Mouse (Mus musculus) embryonic facial prominence, embryonic 11.5 days (tissue): ENCODE data around the gene Ehbp1l1. TPM values are rescaled to one million over a fixed set of nuclear protein-coding genes. Genes with fewer than 3 reads are reported as not detected.

ENCODE experiments used
- ATAC-seq: fragments of 200-750 bp; cut with Nextera tagmentation; replicated peaks from 2 replicates; pipeline ENCODE4 v1.8.0; 2017; ENCODE audit warnings: low read depth; ENCODE audit not compliant: insufficient number of reproducible peaks, low FRiP score, low TSS enrichment
- DNase-seq: peaks from one replicate; pipeline ENCODE4 v3.0.0-alpha.2; 2015; ENCODE audit warnings: low spot score
- H3K27ac ChIP-seq: fragments of 300-500 bp; sonication (generic); replicated peaks from 2 replicates; pipeline ENCODE4 v1.5.1; 2014; ENCODE audit warnings: mild to moderate bottlenecking, low read depth, low read length, control low read depth
- H3K27me3 ChIP-seq: fragments of 300-500 bp; sonication (generic); 2 replicates; pipeline ENCODE4 v1.6.1; 2014; ENCODE audit warnings: mild to moderate bottlenecking, low read length, moderate library complexity, mixed read lengths; ENCODE audit not compliant: control insufficient read depth, insufficient read depth
- H3K36me3 ChIP-seq: fragments of 300-500 bp; sonication (generic); replicated peaks from 2 replicates; pipeline ENCODE4 v1.6.1; 2014; ENCODE audit warnings: low read depth, mild to moderate bottlenecking, low read length, moderate library complexity, mixed read lengths; ENCODE audit not compliant: control insufficient read depth, insufficient read depth
- H3K4me1 ChIP-seq: fragments of 300-500 bp; sonication (generic); 2 replicates; pipeline ENCODE4 v1.6.1; 2014; ENCODE audit warnings: low read length, mixed read lengths; ENCODE audit not compliant: control insufficient read depth, insufficient read depth
- H3K4me2 ChIP-seq: fragments of 300-500 bp; sonication (generic); 2 replicates; pipeline ENCODE4 v1.6.1; 2014; ENCODE audit warnings: low read depth, mild to moderate bottlenecking, control low read depth, low read length, moderate library complexity
- H3K4me3 ChIP-seq: fragments of 300-500 bp; sonication (generic); 2 replicates; pipeline ENCODE4 v1.5.1; 2014; ENCODE audit warnings: low read depth, low read length, control low read depth
- H3K9ac ChIP-seq: fragments of 300-500 bp; sonication (generic); replicated peaks from 2 replicates; pipeline ENCODE4 v1.6.1; 2014; ENCODE audit warnings: mild to moderate bottlenecking, control low read depth, low read length
- H3K9me3 ChIP-seq: fragments of 300-500 bp; sonication (generic); replicated peaks from 2 replicates; pipeline ENCODE4 v1.6.1; 2016; ENCODE audit warnings: mild to moderate bottlenecking, low read length, inconsistent platforms, mixed read lengths; ENCODE audit not compliant: control insufficient read depth
- WGBS: fragments of 180-500 bp; shearing (Covaris S2); extraction: QIAGEN DNeasy Blood & Tissue Kit; methylation state at CpG from one replicate; pipeline ENCODE4 v1.1.7; 2014; 5-methylcytosine and 5-hydroxymethylcytosine counted together
- polyA plus RNA-seq: library from polyadenylated mRNA; unstranded; fragments of >200 nt; fragmentation: Nextera tagmentation; extraction: Ambion mirVana; gene quantifications from 2 replicates; pipeline ENCODE4 v1.2.1, GENCODE M21; 2014

Ehbp1l1 gene
- polyA plus RNA-seq, 1 experiment from 2014 or later = 4.5 TPM

DNA sequence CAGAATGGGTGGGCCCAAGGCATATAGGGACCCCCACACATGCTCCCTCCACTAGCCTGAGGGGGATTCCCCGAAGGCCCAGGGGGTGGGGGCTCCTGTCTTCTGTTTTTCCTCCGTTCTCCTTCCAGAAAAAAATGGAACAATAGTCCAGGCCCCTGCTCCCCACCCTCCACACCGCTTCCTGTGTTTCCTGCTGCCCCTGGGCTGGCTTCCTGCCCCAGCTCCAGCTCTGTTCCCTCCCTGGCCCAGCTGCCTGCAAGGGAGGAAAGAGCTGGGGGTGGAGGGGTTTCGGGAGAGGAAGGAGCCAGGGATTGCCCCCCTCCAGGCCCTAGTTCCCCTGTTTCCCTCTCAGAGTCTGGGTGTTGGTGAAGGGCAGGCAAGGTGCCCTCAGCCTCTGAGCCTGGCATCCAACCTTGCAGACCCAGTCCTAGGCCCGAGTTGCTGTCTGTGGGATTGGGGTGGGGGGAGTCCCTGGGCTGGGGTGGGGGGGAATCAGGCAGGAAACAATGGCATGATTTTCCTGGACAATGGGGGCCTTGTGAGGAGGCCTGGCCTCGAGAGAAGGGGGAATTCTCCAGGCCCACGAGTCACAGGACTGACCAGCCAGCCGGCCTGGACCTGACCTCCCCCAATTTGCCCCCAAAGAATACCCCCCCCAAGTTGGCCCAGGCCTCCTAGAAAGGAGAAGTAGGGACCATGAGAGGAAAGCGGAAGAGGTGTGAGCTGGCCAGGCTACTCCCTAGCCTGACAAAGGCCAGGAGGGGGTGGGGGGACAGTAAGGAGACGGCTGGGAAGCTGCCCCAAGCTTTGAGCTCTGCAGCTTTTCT is 33.8 kb downstream of the Ehbp1l1 start:
- Histone ChIP-seq H3K9ac (peak overlapping the region; percentile 47), H3K27me3 (no peaks in the 10 kb centered on the region), H3K4me2 (peak overlapping the region; percentile 71), H3K36me3 (peaks cover 13% of the 10 kb centered on the region), H3K9me3 (no peaks in the 10 kb centered on the region), H3K4me1 (peaks cover 14% of the 10 kb centered on the region), H3K4me3 (peak overlapping the region; percentile 71), H3K27ac (0 out of 2 replicates have a peak overlapping the region, but pooled peaks have one; percentile 28)
- ATAC-seq (no peak), DNase-seq (no peak)
- WGBS = 42% methylated on average over 10 of the region's 10 CpGs

DNA sequence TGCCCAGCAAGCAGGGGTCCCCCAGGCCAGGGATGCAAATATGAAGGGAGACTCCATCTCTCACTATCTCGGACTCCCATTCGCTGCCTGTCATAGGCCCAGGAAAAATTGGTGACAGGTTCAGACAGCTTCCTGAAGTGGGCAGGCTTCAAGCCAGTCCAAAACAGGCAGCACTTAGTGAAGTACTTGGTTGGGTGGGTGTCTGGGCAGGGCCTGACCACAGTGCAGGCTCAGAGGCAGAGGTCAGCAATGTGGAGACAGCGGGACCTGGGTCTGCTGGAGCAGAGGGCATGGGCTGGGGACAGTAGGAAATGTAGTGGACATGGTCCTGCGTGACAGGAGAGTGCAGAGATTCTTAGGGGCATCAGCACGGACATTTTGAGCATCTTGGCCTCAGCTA is 34.5 kb downstream of the Ehbp1l1 start:
- H3K27ac ChIP-seq = 0 out of 2 replicates have a peak overlapping the region, but pooled peaks have one; percentile 5
- peaks cover 14% of the 10 kb centered on the region for H3K4me1 ChIP-seq
- H3K36me3 ChIP-seq = peaks cover 11% of the 10 kb centered on the region
- H3K9ac ChIP-seq = peak overlapping the region; percentile 69
- DNase-seq = no peak
- WGBS = 71% methylated on average over 5 of the region's 5 CpGs
- peak overlapping the region; percentile 71 for H3K4me2 ChIP-seq
- no peak for ATAC-seq
- no peaks in the 10 kb centered on the region for H3K9me3 ChIP-seq
- H3K4me3 ChIP-seq = peak overlapping the region; percentile 71
- no peaks in the 10 kb centered on the region for H3K27me3 ChIP-seq

DNA sequence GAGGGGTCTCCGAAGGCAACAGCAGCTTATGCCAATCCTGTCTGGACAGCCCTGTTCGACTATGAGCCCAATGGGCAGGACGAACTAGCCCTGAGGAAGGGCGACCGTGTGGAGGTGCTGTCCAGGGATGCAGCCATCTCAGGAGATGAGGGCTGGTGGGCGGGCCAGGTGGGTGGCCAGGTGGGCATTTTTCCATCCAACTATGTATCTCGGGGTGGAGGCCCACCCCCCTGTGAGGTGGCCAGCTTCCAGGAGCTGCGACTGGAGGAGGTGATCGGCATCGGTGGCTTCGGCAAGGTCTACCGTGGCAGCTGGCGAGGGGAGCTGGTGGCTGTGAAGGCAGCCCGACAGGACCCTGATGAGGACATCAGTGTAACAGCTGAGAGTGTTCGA is 35.8 kb downstream of the Ehbp1l1 start:
- peaks cover 12% of the 10 kb centered on the region for H3K4me1 ChIP-seq
- no peak for DNase-seq
- peak overlapping the region; percentile 69 for H3K9ac ChIP-seq
- peak overlapping the region; percentile 61; the same call in 1 of the 2 replicates for H3K27ac ChIP-seq
- peak overlapping the region; percentile 71 for H3K4me3 ChIP-seq
- H3K9me3 ChIP-seq = no peaks in the 10 kb centered on the region
- 69% methylated on average over 15 of the region's 15 CpGs for WGBS
- no peak for ATAC-seq
- no peaks in the 10 kb centered on the region for H3K27me3 ChIP-seq
- peaks cover 3% of the 10 kb centered on the region for H3K36me3 ChIP-seq
- H3K4me2 ChIP-seq = peak overlapping the region; percentile 71

DNA sequence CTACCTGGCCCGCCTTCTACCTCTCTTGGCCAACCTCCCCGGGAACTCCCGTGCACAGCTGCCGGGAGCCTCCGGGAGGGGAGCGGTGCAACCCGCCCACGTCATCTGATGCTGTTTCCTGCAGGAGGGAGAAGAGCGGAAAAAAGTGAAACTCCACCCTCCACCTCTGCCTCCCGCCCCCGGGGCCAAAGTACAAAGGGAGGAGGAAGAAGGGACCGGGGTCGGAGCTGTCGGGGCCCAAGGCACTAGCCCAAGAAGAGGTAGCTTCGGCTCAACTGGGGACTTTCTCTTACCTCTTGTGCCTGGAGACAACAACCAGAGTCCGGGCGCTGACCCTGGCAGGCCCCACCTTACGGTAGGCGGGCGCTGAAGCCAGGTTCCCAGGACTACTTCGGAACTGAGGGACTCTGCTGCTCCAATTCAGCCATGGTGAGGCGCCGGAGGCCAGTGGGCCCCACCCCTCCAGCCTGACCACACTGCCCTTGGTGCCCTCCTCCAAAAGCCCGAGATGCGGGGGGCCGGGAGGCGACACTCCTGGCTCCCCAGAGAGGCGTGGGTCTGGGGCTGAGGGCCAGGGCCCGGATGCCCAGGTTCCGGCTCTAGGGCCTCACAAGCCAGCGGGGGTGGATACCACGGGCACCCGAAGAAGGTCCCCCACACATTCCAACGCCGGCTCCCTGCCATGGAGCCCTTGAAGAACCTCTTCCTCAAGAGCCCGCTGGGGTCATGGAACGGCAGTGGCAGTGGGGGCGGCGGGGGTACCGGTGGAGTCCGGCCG is 36.4 kb downstream of the Ehbp1l1 start:
- 10% methylated on average over 38 of the region's 42 CpGs for WGBS
- peaks cover 12% of the 10 kb centered on the region for H3K4me1 ChIP-seq

DNA sequence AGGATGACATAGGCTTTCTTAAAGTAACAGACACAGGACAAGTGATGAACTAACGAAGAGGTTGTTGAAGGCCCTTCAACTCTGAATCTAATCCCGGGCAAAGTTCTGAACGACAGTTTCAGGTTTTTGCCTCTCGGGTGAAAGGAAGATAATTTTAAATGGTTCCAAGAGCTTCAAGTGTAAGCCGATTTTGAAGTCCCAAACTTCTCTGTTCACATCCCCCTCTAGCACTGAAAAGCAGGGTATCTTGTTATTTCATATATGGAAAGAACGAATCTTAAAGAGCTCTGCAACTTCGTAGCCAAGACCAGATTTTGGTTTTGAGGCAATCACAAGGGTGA is 37.1 kb downstream of the Ehbp1l1 start:
- H3K4me3 ChIP-seq = peak overlapping the region; percentile 71
- H3K36me3 ChIP-seq = peaks cover 3% of the 10 kb centered on the region
- WGBS = 0% methylated on average over 7 of the region's 7 CpGs
- H3K4me2 ChIP-seq = peak overlapping the region; percentile 71
- no peaks in the 10 kb centered on the region for H3K27me3 ChIP-seq
- H3K27ac ChIP-seq = peak overlapping the region; percentile 61
- ATAC-seq (no peak), DNase-seq (no peak)
- H3K9me3 ChIP-seq = no peaks in the 10 kb centered on the region
- peaks cover 12% of the 10 kb centered on the region for H3K4me1 ChIP-seq
- H3K9ac ChIP-seq = peak overlapping the region; percentile 69

More for the DNA sequence above, 36.4 kb downstream of the Ehbp1l1 start:
- Histone ChIP-seq H3K4me2 (peak overlapping the region; percentile 71), H3K27me3 (no peaks in the 10 kb centered on the region), H3K4me3 (peak overlapping the region; percentile 71), H3K27ac (peak overlapping the region; percentile 61), H3K9me3 (no peaks in the 10 kb centered on the region), H3K36me3 (peaks cover 3% of the 10 kb centered on the region), H3K9ac (peak overlapping the region; percentile 69)
- DNase-seq (peak; percentile 87), ATAC-seq (peak; percentile 23; the same call in 1 of the 2 replicates)

DNA sequence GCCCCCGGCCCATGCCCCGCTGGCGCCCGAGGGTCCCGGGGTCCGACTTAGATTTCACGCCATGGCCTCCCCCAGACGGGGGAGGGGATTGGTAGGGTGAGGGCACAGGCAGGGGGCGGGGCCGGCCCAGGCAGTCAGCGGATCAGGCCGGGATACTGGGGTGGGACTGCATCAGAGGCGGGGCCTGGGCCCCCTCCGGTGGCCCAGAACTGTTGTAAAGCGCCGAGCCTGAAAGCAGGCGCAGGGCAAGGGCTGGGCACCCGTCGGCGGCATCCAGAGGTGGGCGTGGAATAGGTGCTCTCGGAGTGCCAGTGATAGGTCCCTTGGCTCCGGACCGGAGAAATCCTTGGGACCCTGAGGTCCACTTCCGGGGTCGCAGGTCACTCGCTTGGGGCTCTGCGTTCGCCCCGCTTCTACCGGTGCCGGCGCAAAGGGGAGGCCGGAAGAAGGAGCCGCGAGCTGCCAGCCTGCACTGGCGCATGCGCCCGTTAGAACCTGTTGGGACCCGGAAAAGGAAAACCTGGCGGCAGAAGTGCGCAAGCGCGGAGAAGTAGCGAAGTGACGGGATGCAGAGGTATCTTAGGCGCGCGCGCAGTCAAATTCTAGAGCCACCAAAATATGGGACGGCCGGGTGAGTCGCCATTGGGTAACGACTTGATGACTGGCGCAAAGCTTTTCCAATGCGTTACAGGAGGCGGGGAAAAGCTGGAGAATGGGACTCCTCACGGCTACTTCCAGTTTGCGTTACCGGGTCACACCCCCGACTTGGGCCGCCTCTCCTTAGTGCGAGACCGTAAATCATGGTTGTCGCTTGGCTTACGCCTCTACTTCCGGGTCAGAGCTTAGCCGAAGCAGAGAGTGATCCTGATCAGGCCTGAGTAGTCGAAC is 37.7 kb downstream of the Ehbp1l1 start, which contains the start of the genes Map3k11 and Pcnx3:
Gene Map3k11, plus strand, starts transcription at position 543 of the 888 bp plus-strand sequence.
Gene Pcnx3, minus strand, starts transcription at position 709 of the 888 bp plus-strand sequence.
- Histone ChIP-seq H3K36me3 (peaks cover 3% of the 10 kb centered on the region), H3K4me1 (peaks cover 12% of the 10 kb centered on the region)
- under 1% methylated on average over 68 of the region's 69 CpGs for WGBS

DNA sequence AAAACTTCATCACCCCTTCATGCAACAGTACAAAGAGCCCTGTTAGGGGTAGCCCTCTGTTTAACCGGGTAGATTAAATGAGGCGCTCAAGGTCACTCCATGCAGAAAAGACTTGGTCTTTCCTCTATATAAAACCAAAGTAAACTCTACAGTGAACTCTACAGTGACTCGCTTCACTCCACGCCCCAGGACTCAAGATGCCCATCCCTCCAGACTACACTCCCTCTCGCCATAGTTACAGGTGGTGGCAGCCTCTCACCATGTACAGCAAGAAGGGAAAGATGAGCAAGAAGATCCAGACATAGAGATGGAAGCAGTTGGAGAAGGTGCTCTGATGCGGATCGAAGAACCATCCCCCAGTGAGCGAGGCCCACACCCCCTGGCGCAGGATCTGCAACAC is 38.4 kb downstream of the Ehbp1l1 start:
- no peaks in the 10 kb centered on the region for H3K9me3 ChIP-seq
- H3K27ac ChIP-seq = no peak overlapping the region; the same call in 1 of the 2 replicates
- ATAC-seq (no peak), DNase-seq (no peak)
- 23% methylated on average over 9 of the region's 9 CpGs for WGBS
- no peaks in the 10 kb centered on the region for H3K27me3 ChIP-seq
- peak overlapping the region; percentile 71 for H3K4me2 ChIP-seq
- peaks cover 12% of the 10 kb centered on the region for H3K4me1 ChIP-seq
- peak overlapping the region; percentile 66 for H3K9ac ChIP-seq
- H3K4me3 ChIP-seq = peak overlapping the region; percentile 71
- H3K36me3 ChIP-seq = peaks cover 2% of the 10 kb centered on the region

More for the DNA sequence above, 37.7 kb downstream of the Ehbp1l1 start, which contains the start of the genes Map3k11 and Pcnx3:
- ATAC-seq (peak; percentile 90), DNase-seq (peak; percentile 97)
- Histone ChIP-seq H3K9me3 (no peaks in the 10 kb centered on the region), H3K27ac (peak within 1 kb of the TSS; percentile 61), H3K4me3 (peak within 1 kb of the TSS; percentile 71), H3K9ac (peak within 1 kb of the TSS; percentile 69), H3K4me2 (peak within 1 kb of the TSS; percentile 71), H3K27me3 (no peaks in the 10 kb centered on the region)
